15 mouse cellular contexts compared by ENCODE assay signal in the genomic region with DNA sequence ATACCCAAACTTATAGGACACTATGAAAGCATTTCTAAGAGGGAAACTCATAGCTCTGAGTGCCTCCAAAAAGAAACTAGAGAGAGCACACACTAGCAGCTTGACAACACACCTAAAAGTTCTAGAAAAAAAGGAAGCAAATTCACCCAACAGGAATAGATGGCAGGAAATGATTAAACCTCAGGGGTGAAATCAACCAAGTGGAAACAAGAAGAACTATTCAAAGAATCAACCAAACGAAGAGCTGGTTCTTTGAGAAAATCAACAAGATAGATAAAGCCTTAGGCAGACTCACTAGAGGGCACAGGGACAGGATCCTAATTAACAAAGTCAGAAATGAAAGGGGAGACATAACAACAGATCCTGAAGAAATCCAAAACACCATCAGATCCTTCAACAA. TPM values are rescaled to one million over a fixed set of nuclear protein-coding genes. Genes with fewer than 3 reads are reported as not detected.
DNase-seq lines count a peak whose midpoint lies in the region; TF ChIP-seq lines count a peak whose summit lies in the region.
"Not testable (repeated sequence)": the region's sequence is repeated elsewhere in the genome, so short reads cannot be mapped to it uniquely, and the experiment has no call there.
"Had no signal": no experiment of that assay in that cellular context is flagged by ENCODE, and none has a peak within 500 bp of the region (broad histone marks: within the 10 kb centered on the region; RNA-seq: fewer than 3 reads in every experiment).

No protein-coding gene starts in this region.

- not testable (repeated sequence) for H3K4me1 ChIP-seq in CH12.LX (ENCODE audit: control insufficient read depth in 1 of 2, insufficient read depth in 2 of 2); MEL (ENCODE audit: control insufficient read depth in 1 of 2, insufficient read depth in 2 of 2, low read length in 2 of 2)

- TF ChIP-seq RAD21 in CH12.LX (IDR thresholded peaks at IDR 0.05; ENCODE audit: low read depth, low read length); MEL (IDR thresholded peaks at IDR 0.05; ENCODE audit: low read depth, low read length): not testable (repeated sequence)

- dilution Hi-C loops in CH12.LX (cut with MboI; ENCODE audit: extremely low pct_ligation_motif_present, extremely low pct_unique_long_range_greater_than_20kb, low sequenced_read_pairs) = not testable (repeated sequence)

- H3K4me2 ChIP-seq in CH12.LX (ENCODE audit: insufficient read depth, low read depth, poor library complexity, severe bottlenecking) = not testable (repeated sequence)

- not testable (repeated sequence) for H3K9me3 ChIP-seq in CH12.LX (replicated peaks; ENCODE audit: low read length); MEL (replicated peaks; ENCODE audit: insufficient read depth, low read length)

- not testable (repeated sequence) for H3K36me3 ChIP-seq in CH12.LX (replicated peaks in 1 of 2; ENCODE audit: control insufficient read depth in 1 of 2, insufficient read depth in 1 of 2, low read length in 1 of 2); MEL (ENCODE audit: control insufficient read depth in 1 of 2, insufficient read depth in 2 of 2, low read length in 2 of 2); splenic B cell, adult 2 months (ENCODE audit: control insufficient read depth, insufficient read depth, low read length, poor library complexity, severe bottlenecking)

- not testable (repeated sequence) for TF ChIP-seq POLR2A in CH12.LX (IDR thresholded peaks at IDR 0.05; ENCODE audit: low read depth, low read length); MEL (IDR thresholded peaks at IDR 0.05; ENCODE audit: control insufficient read depth in 1 of 2, insufficient read depth in 1 of 2, low read depth in 1 of 2, low read length in 2 of 2, poor library complexity in 1 of 2)

- H3K27me3 ChIP-seq in CH12.LX (replicated peaks); MEL (ENCODE audit: control insufficient read depth in 1 of 2, insufficient read depth in 2 of 2, low read length in 2 of 2); splenic B cell, adult 2 months (ENCODE audit: control insufficient read depth, insufficient read depth, low read length, poor library complexity, severe bottlenecking): not testable (repeated sequence)

- in situ Hi-C loops in CH12.LX (cut with MboI; ENCODE audit: low pct_ligation_motif_present, low pct_unique_long_range_greater_than_20kb, low sequenced_read_pairs) = not testable (repeated sequence)

- H3K27ac ChIP-seq in CH12.LX (ENCODE audit: insufficient read depth, low read depth); MEL (ENCODE audit: control insufficient read depth, low read depth, low read length): not testable (repeated sequence)

- not testable (repeated sequence) for TF ChIP-seq EP300 in CH12.LX (IDR thresholded peaks at IDR 0.05; ENCODE audit: low read length); MEL (IDR thresholded peaks at IDR 0.05; ENCODE audit: low read depth in 1 of 2, low read length in 2 of 2)

- DNase-seq in 416B (ENCODE audit: low read depth) (peak; percentile 87), A20 (ENCODE audit: low read depth, low spot score) (peak; percentile 3), CH12.LX (ENCODE audit: extremely low read depth) (peak; percentile 14), MEL (ENCODE audit: low read depth, low spot score) (peak; percentile 26)
- DNase-seq in B cell, adult 2 months = peak; percentile 50 to 62
- peak; percentile 32 to 35 for DNase-seq in spleen, postnatal 36 days (ENCODE audit: low spot score in 2 of 2)
- peak; percentile 56 for DNase-seq in splenic B cell, adult 2 months (ENCODE audit: low read depth, low spot score)

- not testable (repeated sequence) for H3K4me3 ChIP-seq in CH12.LX (replicated peaks in 1 of 3; ENCODE audit: low read depth in 2 of 3, low read length in 2 of 3, poor library complexity in 1 of 3); MEL (ENCODE audit: control insufficient read depth in 1 of 2, insufficient read depth in 1 of 2, low read depth in 2 of 2, low read length in 2 of 2)

- not testable (repeated sequence) for H3K79me2 ChIP-seq in CH12.LX (replicated peaks; ENCODE audit: control insufficient read depth, extremely low read depth, insufficient read depth, poor library complexity, severe bottlenecking); MEL (ENCODE audit: control insufficient read depth, insufficient read depth, low read length, poor library complexity)

- H3K9ac ChIP-seq in CH12.LX (ENCODE audit: insufficient read depth, low read depth); MEL (ENCODE audit: control insufficient read depth, low read depth, low read length, poor library complexity, severe bottlenecking): not testable (repeated sequence)

- TF ChIP-seq CTCF in CH12.LX (conservative IDR thresholded peaks at IDR 0.05 in 1 of 2, IDR thresholded peaks at IDR 0.05 in 1 of 2; ENCODE audit: low read depth in 2 of 2, low read length in 2 of 2); MEL (IDR thresholded peaks at IDR 0.05 in 2 of 3, conservative IDR thresholded peaks at IDR 0.05 in 1 of 3; ENCODE audit: control insufficient read depth in 1 of 3, insufficient read depth in 1 of 3, low read depth in 2 of 3, low read length in 3 of 3, poor library complexity in 1 of 3, severe bottlenecking in 1 of 3): not testable (repeated sequence)

TF ChIP-seq in MEL, 35 proteins besides CTCF, POLR2A, EP300 and RAD21:
- TF ChIP-seq TBP (IDR thresholded peaks at IDR 0.05; ENCODE audit: low read depth, low read length) = 0 out of 2 replicates have a peak, but pooled peaks have one; percentile 46

RNA-seq across cellular contexts. Expression of a gene that starts 36.1 kb away (rescaled TPM):
- total RNA-seq in CH12.LX (2012; rRNA removed) = 0.17 TPM in 2 replicates
- total RNA-seq in CH12.LX (2014; rRNA removed) = 0.88 and 1.6 TPM in 2 replicates
- 0.37 and 0.60 TPM in 2 replicates for polyA plus RNA-seq in CH12.LX (2012; ENCODE audit: insufficient read length, low read depth)
- not detected in 2 replicates for total RNA-seq in MEL (2012; rRNA removed)
- not detected for polyA plus RNA-seq in MEL (2012; ENCODE audit: insufficient read depth in 1 of 2, insufficient read length in 2 of 2, low read depth in 1 of 2, low replicate concordance in 2 of 2, missing spikeins in 1 of 2)
- total RNA-seq: adrenal gland, postnatal 25 days; ES-E14 had no signal
- polyA plus RNA-seq: activated CD4-positive, CD25-positive, alpha-beta regulatory T cell, adult 4 months; adrenal gland, adult 2 months; CD4-positive, CD25-positive, alpha-beta regulatory T cell, adult 4 months; cerebellum, adult 2 months; G1E; Patski had no signal

Comparison
In these comparisons a context has a peak if more than half of its experiments do, and no peak if none do; other contexts are left out.
1. DNase-seq: peak in every context shown above with its lines; median percentile 87 in 416B; 56 in B cell, adult 2 months; 56 in splenic B cell, adult 2 months; 34 in spleen, postnatal 36 days; 26 in MEL; 14 in CH12.LX; 3 in A20.